Mouse (Mus musculus): ENCODE measurements around the gene D930048N14Rik. TPM values are rescaled to one million over a fixed set of nuclear protein-coding genes. Genes with fewer than 3 reads are reported as not detected.
"Not testable (repeated sequence)": the region's sequence is repeated elsewhere in the genome, so short reads cannot be mapped to it uniquely, and the experiment has no call there.

The D930048N14Rik gene
- polyA plus RNA-seq, 1 experiment: 13.2 TPM

- Histone ChIP-seq H3K4me1 (ENCODE audit: control insufficient read depth, insufficient read depth, low read length) (peaks cover 12% of the 10 kb centered on the region), H3K4me3 (replicated peaks; ENCODE audit: extremely low read depth, low read depth, low read length) (no peak overlapping the region)
- 23% methylated on average over 6 of the region's 6 CpGs for WGBS
- TF ChIP-seq POLR2A (IDR thresholded peaks at IDR 0.05; ENCODE audit: borderline replicate concordance, extremely low read depth, low read depth, low read length) (no peak), CTCF (IDR thresholded peaks at IDR 0.05; ENCODE audit: insufficient read depth, low read length) (no peak)
- no peak for DNase-seq
Measured at GRCm38 (mm10) chr11:51658705-51659104, 8.0 kb downstream of the D930048N14Rik start.

GRCm38 (mm10) chr11:51661867-51662365 lies 11.2 kb downstream of the D930048N14Rik start:
- no peak for DNase-seq
- TF ChIP-seq CTCF (IDR thresholded peaks at IDR 0.05; ENCODE audit: insufficient read depth, low read length) (no peak), POLR2A (IDR thresholded peaks at IDR 0.05; ENCODE audit: borderline replicate concordance, extremely low read depth, low read depth, low read length) (no peak)
- H3K4me3 ChIP-seq (replicated peaks; ENCODE audit: extremely low read depth, low read depth, low read length): no peak overlapping the region
- H3K4me1 ChIP-seq (ENCODE audit: control insufficient read depth, insufficient read depth, low read length): peaks cover 9% of the 10 kb centered on the region
- WGBS: 86% methylated on average over 16 of the region's 16 CpGs

GRCm38 (mm10) chr11:51662632-51663031 lies 11.9 kb downstream of the D930048N14Rik start:
- 66% methylated on average over 7 of the region's 7 CpGs for WGBS
- TF ChIP-seq POLR2A (IDR thresholded peaks at IDR 0.05; ENCODE audit: borderline replicate concordance, extremely low read depth, low read depth, low read length) (no peak), CTCF (IDR thresholded peaks at IDR 0.05; ENCODE audit: insufficient read depth, low read length) (no peak)
- Histone ChIP-seq H3K4me1 (ENCODE audit: control insufficient read depth, insufficient read depth, low read length) (peaks cover 9% of the 10 kb centered on the region), H3K4me3 (replicated peaks; ENCODE audit: extremely low read depth, low read depth, low read length) (no peak overlapping the region)
- DNase-seq: no peak

- 76% methylated on average over 7 of the region's 7 CpGs for WGBS
- not testable (repeated sequence) for H3K4me1 ChIP-seq (ENCODE audit: control insufficient read depth, insufficient read depth, low read length); H3K4me3 ChIP-seq (replicated peaks; ENCODE audit: extremely low read depth, low read depth, low read length); DNase-seq
Measured at GRCm38 (mm10) chr11:51664747-51665146, 14.0 kb downstream of the D930048N14Rik start.

- DNase-seq: no peak
- H3K4me1 ChIP-seq (ENCODE audit: control insufficient read depth, insufficient read depth, low read length): no peaks in the 10 kb centered on the region
- TF ChIP-seq POLR2A (IDR thresholded peaks at IDR 0.05; ENCODE audit: borderline replicate concordance, extremely low read depth, low read depth, low read length) (no peak), CTCF (IDR thresholded peaks at IDR 0.05; ENCODE audit: insufficient read depth, low read length) (no peak)
- no peak overlapping the region for H3K4me3 ChIP-seq (replicated peaks; ENCODE audit: extremely low read depth, low read depth, low read length)
- 93% methylated on average over 7 of the region's 7 CpGs for WGBS
Measured at GRCm38 (mm10) chr11:51670846-51671245, 20.1 kb downstream of the D930048N14Rik start.

GRCm38 (mm10) chr11:51671376-51671775 lies 20.6 kb downstream of the D930048N14Rik start:
- 53% methylated on average over 2 of the region's 2 CpGs for WGBS
- H3K4me3 ChIP-seq (replicated peaks; ENCODE audit: extremely low read depth, low read depth, low read length): no peak overlapping the region
- DNase-seq: no peak
- no peaks in the 10 kb centered on the region for H3K4me1 ChIP-seq (ENCODE audit: control insufficient read depth, insufficient read depth, low read length)
- no peak for TF ChIP-seq POLR2A (IDR thresholded peaks at IDR 0.05; ENCODE audit: borderline replicate concordance, extremely low read depth, low read depth, low read length)
- no peak for TF ChIP-seq CTCF (IDR thresholded peaks at IDR 0.05; ENCODE audit: insufficient read depth, low read length)

GRCm38 (mm10) chr11:51673291-51673690 lies 22.5 kb downstream of the D930048N14Rik start:
- H3K4me1 ChIP-seq (ENCODE audit: control insufficient read depth, insufficient read depth, low read length): no peaks in the 10 kb centered on the region
- 79% methylated on average over 9 of the region's 9 CpGs for WGBS
- DNase-seq: no peak

GRCm38 (mm10) chr11:51675386-51675785 lies 24.6 kb downstream of the D930048N14Rik start:
- DNase-seq: no peak
- 79% methylated on average over 5 of the region's 5 CpGs for WGBS
- TF ChIP-seq POLR2A (IDR thresholded peaks at IDR 0.05; ENCODE audit: borderline replicate concordance, extremely low read depth, low read depth, low read length): no peak
- no peak for TF ChIP-seq CTCF (IDR thresholded peaks at IDR 0.05; ENCODE audit: insufficient read depth, low read length)
- H3K4me3 ChIP-seq (replicated peaks; ENCODE audit: extremely low read depth, low read depth, low read length): no peak overlapping the region
- no peaks in the 10 kb centered on the region for H3K4me1 ChIP-seq (ENCODE audit: control insufficient read depth, insufficient read depth, low read length)

More at GRCm38 (mm10) chr11:51673291-51673690, 22.5 kb downstream of the D930048N14Rik start:
- no peak for TF ChIP-seq POLR2A (IDR thresholded peaks at IDR 0.05; ENCODE audit: borderline replicate concordance, extremely low read depth, low read depth, low read length)
- no peak for TF ChIP-seq CTCF (IDR thresholded peaks at IDR 0.05; ENCODE audit: insufficient read depth, low read length)
- no peak overlapping the region for H3K4me3 ChIP-seq (replicated peaks; ENCODE audit: extremely low read depth, low read depth, low read length)

GRCm38 (mm10) chr11:51677737-51678418 lies 27.1 kb downstream of the D930048N14Rik start:
- WGBS: 51% methylated on average over 6 of the region's 6 CpGs

GRCm38 (mm10) chr11:51679466-51679865 lies 28.7 kb downstream of the D930048N14Rik start:
- H3K4me1 ChIP-seq (ENCODE audit: control insufficient read depth, insufficient read depth, low read length): no peaks in the 10 kb centered on the region
- 77% methylated on average over 3 of the region's 3 CpGs for WGBS
- no peak for DNase-seq
- TF ChIP-seq CTCF (IDR thresholded peaks at IDR 0.05; ENCODE audit: insufficient read depth, low read length) (no peak), POLR2A (IDR thresholded peaks at IDR 0.05; ENCODE audit: borderline replicate concordance, extremely low read depth, low read depth, low read length) (no peak)
- no peak overlapping the region for H3K4me3 ChIP-seq (replicated peaks; ENCODE audit: extremely low read depth, low read depth, low read length)

More at GRCm38 (mm10) chr11:51677737-51678418, 27.1 kb downstream of the D930048N14Rik start:
- H3K4me1 ChIP-seq (ENCODE audit: control insufficient read depth, insufficient read depth, low read length): no peaks in the 10 kb centered on the region
- TF ChIP-seq POLR2A (IDR thresholded peaks at IDR 0.05; ENCODE audit: borderline replicate concordance, extremely low read depth, low read depth, low read length) (no peak), CTCF (IDR thresholded peaks at IDR 0.05; ENCODE audit: insufficient read depth, low read length) (no peak)
- H3K4me3 ChIP-seq (replicated peaks; ENCODE audit: extremely low read depth, low read depth, low read length): no peak overlapping the region
- DNase-seq: no peak

Data from lung, adult 2 months (tissue).